Mouse (Mus musculus): Measurements from ENCODE around the gene Gm8926. TPM values are rescaled to one million over a fixed set of nuclear protein-coding genes. Genes with fewer than 3 reads are reported as not detected.

Gene Gm8926
- not detected in 2 replicates for polyA plus RNA-seq (2015; fragmentation: Nextera tagmentation; extraction: Ambion mirVana)

GRCm38 (mm10) chr5:11770248-11770647 is at the start of gene Gm8926:
Gene Gm8926 (plus strand): TSS chr5:11770548.

Other genes with a start within 250 kb of the Gm8926 start
- gene Gm6460, start 175.6 kb upstream of the Gm8926 start, polyA plus RNA-seq (2015; fragmentation: Nextera tagmentation; extraction: Ambion mirVana), result not detected in 2 replicates
- gene Gm8922, start 88.6 kb upstream of the Gm8926 start, polyA plus RNA-seq (2015; fragmentation: Nextera tagmentation; extraction: Ambion mirVana), result not detected in 2 replicates
- not detected in 2 replicates for gene Gm6465, start 75.0 kb downstream of the Gm8926 start, polyA plus RNA-seq (2015; fragmentation: Nextera tagmentation; extraction: Ambion mirVana)
- not detected in 2 replicates for gene 4933402N22Rik, start 147.5 kb downstream of the Gm8926 start, polyA plus RNA-seq (2015; fragmentation: Nextera tagmentation; extraction: Ambion mirVana)

Measured in urinary bladder, postnatal 0 days (tissue).